Mouse (Mus musculus) heart, embryonic 13.5 days (tissue): ENCODE results near the gene Ahcyl2. TPM values are rescaled to one million over a fixed set of nuclear protein-coding genes. Genes with fewer than 3 reads are reported as not detected.
A peak's percentile ranks its signal among the peaks of the same experiment; 100 is the strongest.

ENCODE experiments used
- ATAC-seq: fragments of 200-750 bp; cut with Nextera tagmentation; 2 replicates; pipeline ENCODE4 v1.8.0; 2017; ENCODE audit warnings: moderate TSS enrichment; ENCODE audit not compliant: insufficient number of reproducible peaks, low FRiP score, low TSS enrichment; ENCODE audit errors: extremely low read depth
- H3K27ac ChIP-seq: fragments of 300-500 bp; sonication (generic); replicated peaks from 2 replicates; pipeline ENCODE4 v1.5.1; 2015; ENCODE audit warnings: moderate library complexity, mild to moderate bottlenecking, inconsistent platforms
- H3K27me3 ChIP-seq: fragments of 300-500 bp; sonication (generic); replicated peaks from 2 replicates; pipeline ENCODE4 v1.6.1; 2015; ENCODE audit warnings: mild to moderate bottlenecking, inconsistent platforms
- H3K36me3 ChIP-seq: fragments of 300-500 bp; sonication (generic); 2 replicates; pipeline ENCODE4 v1.6.1; 2015; ENCODE audit warnings: mild to moderate bottlenecking, inconsistent platforms
- H3K4me1 ChIP-seq: fragments of 300-500 bp; sonication (generic); 2 replicates; pipeline ENCODE4 v1.6.1; 2015; ENCODE audit warnings: inconsistent platforms
- H3K4me2 ChIP-seq: fragments of 300-500 bp; sonication (generic); 2 replicates; pipeline ENCODE4 v1.6.1; 2015; ENCODE audit warnings: inconsistent platforms, mild to moderate bottlenecking, moderate library complexity
- H3K4me3 ChIP-seq: fragments of 300-500 bp; sonication (generic); 2 replicates; pipeline ENCODE4 v1.5.1; 2015; ENCODE audit warnings: moderate library complexity, mild to moderate bottlenecking, inconsistent platforms
- H3K9ac ChIP-seq: fragments of 300-500 bp; sonication (generic); 2 replicates; pipeline ENCODE4 v1.6.1; 2015; ENCODE audit warnings: inconsistent platforms, mild to moderate bottlenecking, moderate library complexity
- H3K9me3 ChIP-seq: fragments of 300-500 bp; sonication (generic); 2 replicates; pipeline ENCODE4 v1.6.1; 2016; ENCODE audit warnings: inconsistent platforms
- WGBS: fragments of 180-500 bp; shearing (Covaris S2); methylation state at CpG from one replicate; pipeline ENCODE4 v1.1.7; 2015; ENCODE audit warnings: mixed read lengths; 5-methylcytosine and 5-hydroxymethylcytosine counted together
- polyA plus RNA-seq: library from polyadenylated mRNA; unstranded; fragments of >200 nt; fragmentation: Nextera tagmentation; extraction: Ambion mirVana; gene quantifications from 2 replicates; pipeline ENCODE4 v1.2.1, GENCODE M21; 2015

Ahcyl2 gene
- polyA plus RNA-seq = 7.0 TPM in 2 replicates

GRCm38 (mm10) chr6:29767813-29768660 lies at the start of gene Ahcyl2:
Gene Ahcyl2 (plus strand): TSS chr6:29768011.
- no peaks in the 10 kb centered on the region for H3K9me3 ChIP-seq
- peak; percentile 95 for ATAC-seq
- peak within 1 kb of the TSS; percentile 87 for H3K9ac ChIP-seq
- H3K4me1 ChIP-seq = peaks cover 18% of the 10 kb centered on the region
- H3K4me3 ChIP-seq = peak within 1 kb of the TSS; percentile 68
- WGBS = under 1% methylated on average over 48 of the region's 61 CpGs
- no peaks in the 10 kb centered on the region for H3K27me3 ChIP-seq
- H3K4me2 ChIP-seq = peak within 1 kb of the TSS; percentile 74
- H3K27ac ChIP-seq = peak within 1 kb of the TSS; percentile 93
- H3K36me3 ChIP-seq = no peaks in the 10 kb centered on the region

GRCm38 (mm10) chr6:29718894-29719329 lies 48.9 kb upstream of the Ahcyl2 start:
- 3% methylated on average over 15 of the region's 15 CpGs for WGBS
- no peaks in the 10 kb centered on the region for H3K36me3 ChIP-seq
- H3K4me1 ChIP-seq = peaks cover 18% of the 10 kb centered on the region
- H3K4me2 ChIP-seq = peak overlapping the region; percentile 80
- H3K9ac ChIP-seq = peak overlapping the region; percentile 74
- ATAC-seq = 0 out of 2 replicates have a peak, but pooled peaks have one; percentile 14
- no peak overlapping the region for H3K27ac ChIP-seq
- H3K4me3 ChIP-seq = peak overlapping the region; percentile 54
- peaks cover 40% of the 10 kb centered on the region for H3K27me3 ChIP-seq
- no peaks in the 10 kb centered on the region for H3K9me3 ChIP-seq

DNA sequence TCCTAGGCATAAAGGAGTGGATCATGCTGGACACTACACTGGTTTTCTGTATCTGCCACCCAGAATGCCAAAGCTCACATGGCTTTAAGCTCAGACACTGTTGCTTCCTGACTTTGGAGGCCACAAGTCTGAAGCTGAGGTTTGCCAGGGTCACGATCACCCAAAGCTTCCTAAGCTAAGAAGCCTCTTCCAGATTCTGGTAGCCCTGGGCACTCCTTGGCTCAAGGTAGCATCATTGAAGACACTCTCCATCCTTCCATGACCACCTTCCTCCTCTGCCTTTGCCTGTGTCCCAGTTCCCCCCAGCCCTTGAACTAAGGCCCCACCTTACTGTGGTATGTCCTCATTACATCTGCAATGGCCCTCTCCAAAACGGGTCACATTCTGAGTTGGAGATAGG lies 45.9 kb upstream of the Ahcyl2 start:
- H3K36me3 ChIP-seq = no peaks in the 10 kb centered on the region
- H3K27ac ChIP-seq = no peak overlapping the region
- H3K4me1 ChIP-seq = peaks cover 15% of the 10 kb centered on the region
- WGBS = 65% methylated on average over 2 of the region's 2 CpGs
- no peak overlapping the region for H3K9ac ChIP-seq
- H3K4me2 ChIP-seq = no peak overlapping the region
- no peak overlapping the region for H3K4me3 ChIP-seq
- H3K27me3 ChIP-seq = peaks cover 40% of the 10 kb centered on the region
- H3K9me3 ChIP-seq = no peaks in the 10 kb centered on the region
- no peak for ATAC-seq

DNA sequence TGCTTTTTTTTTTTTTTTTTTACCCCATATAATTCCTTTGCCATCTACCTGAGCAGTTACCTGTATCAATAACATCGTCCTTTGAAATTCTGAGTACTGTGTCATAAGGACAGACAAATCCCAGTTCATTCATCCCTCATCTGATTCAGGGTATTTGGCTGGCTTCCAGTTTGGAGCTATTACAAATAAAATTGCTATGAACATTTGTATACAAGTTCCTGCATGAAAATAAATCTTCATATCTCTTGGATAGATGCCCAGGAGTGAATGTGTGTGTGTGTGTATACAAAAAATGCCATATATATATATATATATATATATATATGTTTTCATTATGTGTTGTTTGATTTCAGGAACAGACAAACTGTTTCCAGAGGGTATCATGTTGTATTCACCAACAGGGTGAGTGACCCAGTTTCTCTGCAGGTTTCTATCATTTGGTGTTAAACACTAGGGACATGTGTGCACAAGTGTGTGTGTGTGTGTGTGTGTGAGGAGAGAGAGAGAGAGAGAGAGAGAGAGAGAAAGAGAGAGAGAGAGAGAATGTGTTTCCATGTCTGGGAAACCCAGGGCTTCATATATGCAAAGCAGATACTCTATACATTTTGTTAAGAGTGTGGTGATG lies 41.1 kb upstream of the Ahcyl2 start:
- no peak for ATAC-seq
- no peaks in the 10 kb centered on the region for H3K4me1 ChIP-seq
- no peaks in the 10 kb centered on the region for H3K36me3 ChIP-seq
- no peak overlapping the region for H3K9ac ChIP-seq
- H3K4me3 ChIP-seq = no peak overlapping the region
- no peak overlapping the region for H3K27ac ChIP-seq
- H3K27me3 ChIP-seq = peaks cover 7% of the 10 kb centered on the region; the same call in 1 of the 2 replicates
- WGBS = 62% methylated on average over 1 of the region's 1 CpGs
- H3K9me3 ChIP-seq = no peaks in the 10 kb centered on the region
- H3K4me2 ChIP-seq = no peak overlapping the region

DNA sequence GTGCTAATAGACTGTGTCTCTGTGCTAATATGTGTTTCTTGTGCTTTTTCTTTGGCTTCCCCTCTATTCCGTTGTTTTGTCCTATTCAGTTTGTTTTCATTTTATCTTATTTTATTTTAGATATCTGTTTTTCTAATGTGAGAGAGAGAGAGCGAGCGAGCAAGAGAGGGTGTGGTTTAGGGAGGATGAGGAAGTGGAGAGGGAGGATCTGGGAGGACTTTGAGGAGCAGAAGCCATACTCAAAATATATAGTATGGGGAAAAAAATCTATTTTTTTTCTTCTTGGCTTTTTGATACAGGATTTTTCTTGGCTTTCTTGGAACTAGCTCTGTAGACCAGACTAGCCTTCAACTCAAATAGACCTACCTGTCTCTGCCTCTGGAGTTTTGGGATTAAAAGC lies 39.8 kb upstream of the Ahcyl2 start:
- Histone ChIP-seq H3K36me3 (no peaks in the 10 kb centered on the region), H3K27ac (no peak overlapping the region), H3K9me3 (no peaks in the 10 kb centered on the region), H3K27me3 (no peaks in the 10 kb centered on the region), H3K4me2 (no peak overlapping the region), H3K9ac (no peak overlapping the region), H3K4me1 (no peaks in the 10 kb centered on the region), H3K4me3 (no peak overlapping the region)
- ATAC-seq = no peak
- 64% methylated on average over 3 of the region's 3 CpGs for WGBS

DNA sequence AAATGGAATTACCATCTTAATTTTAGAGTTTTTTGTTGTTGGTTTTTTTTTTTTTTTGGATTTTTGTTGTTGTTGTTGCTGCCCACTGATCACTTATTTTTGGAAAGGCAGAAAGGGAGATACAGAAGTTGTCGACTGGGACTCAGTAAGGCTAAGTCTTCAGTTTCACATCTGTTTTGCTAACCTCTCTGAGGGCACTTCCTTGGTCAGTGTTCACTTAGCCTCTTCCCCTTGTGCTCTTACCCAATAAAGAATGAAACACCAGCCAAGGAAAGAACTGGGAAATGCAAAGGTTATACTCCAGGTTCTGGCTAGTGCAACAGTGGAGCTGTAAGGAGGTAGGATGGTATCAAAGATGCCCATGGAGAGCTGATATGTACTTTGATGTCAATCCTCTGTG lies 38.3 kb upstream of the Ahcyl2 start:
- no peaks in the 10 kb centered on the region for H3K27me3 ChIP-seq
- H3K9me3 ChIP-seq = no peaks in the 10 kb centered on the region
- no peak overlapping the region for H3K4me3 ChIP-seq
- no peak for ATAC-seq
- H3K27ac ChIP-seq = no peak overlapping the region
- H3K9ac ChIP-seq = no peak overlapping the region
- H3K4me1 ChIP-seq = peaks cover 3% of the 10 kb centered on the region
- 59% methylated on average over 1 of the region's 1 CpGs for WGBS
- no peaks in the 10 kb centered on the region for H3K36me3 ChIP-seq
- no peak overlapping the region for H3K4me2 ChIP-seq

GRCm38 (mm10) chr6:29735336-29735688 lies 32.5 kb upstream of the Ahcyl2 start, which contains the start of gene Smo:
Gene Smo (plus strand): TSS chr6:29735503.
- H3K36me3 ChIP-seq = peaks cover 9% of the 10 kb centered on the region
- H3K27ac ChIP-seq = peak within 1 kb of the TSS; percentile 98
- peak within 1 kb of the TSS; percentile 96 for H3K9ac ChIP-seq
- H3K4me1 ChIP-seq = peaks cover 30% of the 10 kb centered on the region
- no peaks in the 10 kb centered on the region for H3K27me3 ChIP-seq
- under 1% methylated on average over 24 of the region's 30 CpGs for WGBS
- peak within 1 kb of the TSS; percentile 74 for H3K4me3 ChIP-seq
- peak; percentile 85 for ATAC-seq
- H3K9me3 ChIP-seq = no peaks in the 10 kb centered on the region
- H3K4me2 ChIP-seq = peak within 1 kb of the TSS; percentile 77

GRCm38 (mm10) chr6:29735689-29736451 lies 31.9 kb upstream of the Ahcyl2 start:
- Histone ChIP-seq H3K4me1 (peaks cover 30% of the 10 kb centered on the region), H3K27ac (peak overlapping the region; percentile 98), H3K9me3 (no peaks in the 10 kb centered on the region), H3K4me2 (peak overlapping the region; percentile 77), H3K9ac (peak overlapping the region; percentile 96), H3K27me3 (no peaks in the 10 kb centered on the region), H3K36me3 (peaks cover 9% of the 10 kb centered on the region), H3K4me3 (peak overlapping the region; percentile 74)
- peak; percentile 53; the same call in 1 of the 2 replicates for ATAC-seq
- WGBS = under 1% methylated on average over 69 of the region's 75 CpGs

DNA sequence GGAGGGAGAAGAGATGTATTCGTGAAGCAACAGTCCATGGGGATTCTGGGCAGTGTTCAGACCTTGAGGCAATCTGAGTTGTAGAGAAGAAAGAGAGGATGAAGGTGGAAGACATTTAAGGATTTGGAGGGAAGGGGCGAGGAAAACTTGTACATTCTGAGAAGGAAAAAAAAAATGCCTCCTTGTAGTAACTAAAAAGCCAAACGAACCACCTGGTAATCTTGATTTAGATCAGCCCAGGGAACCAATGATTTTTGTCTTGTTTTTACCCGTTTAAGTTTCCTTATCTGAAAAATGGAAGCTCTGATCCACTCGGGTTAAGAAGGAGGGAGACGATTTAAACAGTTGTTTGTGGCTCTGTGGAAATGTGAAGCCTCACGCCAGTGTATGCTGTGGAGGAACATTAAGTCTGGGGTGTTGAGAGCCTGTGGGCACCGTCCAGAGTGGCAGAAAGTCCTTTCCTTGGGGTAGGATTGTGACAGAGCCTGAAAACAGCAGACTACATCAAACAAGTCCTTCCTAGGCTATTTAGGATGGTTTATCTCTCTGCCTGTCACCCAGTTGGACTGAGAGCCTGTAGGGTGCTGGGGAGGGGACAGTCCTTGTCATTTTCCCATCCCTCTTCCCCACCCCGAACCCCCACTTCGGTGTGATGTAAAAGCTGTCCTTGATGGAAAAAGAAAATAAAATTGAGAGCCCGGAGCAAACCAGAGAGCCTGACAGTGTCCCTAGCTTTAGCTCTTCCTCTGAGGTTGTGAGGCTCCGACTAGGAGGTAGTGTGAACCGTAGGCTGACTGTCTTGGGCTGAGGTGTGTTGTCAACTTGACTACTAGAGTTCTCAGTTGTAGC lies 31.0 kb upstream of the Ahcyl2 start:
- ATAC-seq = no peak
- peak overlapping the region; percentile 77 for H3K4me2 ChIP-seq
- peak overlapping the region; percentile 74 for H3K4me3 ChIP-seq
- 10% methylated on average over 13 of the region's 13 CpGs for WGBS
- H3K9ac ChIP-seq = peak overlapping the region; percentile 96
- H3K4me1 ChIP-seq = peaks cover 30% of the 10 kb centered on the region
- peaks cover 9% of the 10 kb centered on the region for H3K36me3 ChIP-seq
- H3K27me3 ChIP-seq = no peaks in the 10 kb centered on the region
- peak overlapping the region; percentile 98 for H3K27ac ChIP-seq
- H3K9me3 ChIP-seq = no peaks in the 10 kb centered on the region

DNA sequence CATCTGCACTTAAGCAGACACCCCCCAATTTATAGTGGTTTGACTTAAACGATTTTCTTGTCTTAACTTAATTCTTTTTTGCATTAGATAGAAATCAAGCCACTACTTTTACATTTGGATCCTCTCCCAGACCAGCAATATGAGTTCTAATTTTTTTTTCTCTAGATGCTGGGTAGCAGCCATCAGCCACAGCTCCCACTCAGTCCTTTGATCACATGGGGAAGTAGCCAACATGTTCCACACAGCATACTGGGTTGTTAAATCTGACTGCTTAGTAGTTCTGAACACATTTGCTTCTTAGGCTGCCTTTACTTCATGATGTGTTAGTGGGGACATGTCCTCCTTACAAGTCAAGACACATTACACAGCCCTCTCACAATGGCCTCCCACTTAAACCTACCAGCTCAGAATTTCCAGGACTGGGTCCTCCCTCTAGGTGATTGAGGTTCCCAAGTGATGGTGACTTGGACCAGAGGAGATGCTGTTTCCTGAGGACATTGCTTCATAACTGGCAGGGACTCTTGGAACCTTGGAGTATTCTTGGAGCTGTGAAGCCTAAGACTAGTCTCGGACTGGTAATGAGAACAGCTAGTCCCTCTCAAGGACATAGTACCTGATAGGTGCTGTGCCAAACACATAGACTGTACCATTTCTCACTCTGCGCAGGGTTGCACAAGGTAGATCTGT lies 16.2 kb upstream of the Ahcyl2 start:
- peaks cover 4% of the 10 kb centered on the region; the same call in 1 of the 2 replicates for H3K4me1 ChIP-seq
- H3K27ac ChIP-seq = no peak overlapping the region
- peaks cover 44% of the 10 kb centered on the region for H3K36me3 ChIP-seq
- H3K27me3 ChIP-seq = no peaks in the 10 kb centered on the region
- WGBS = 83% methylated on average over 3 of the region's 3 CpGs
- H3K4me3 ChIP-seq = no peak overlapping the region
- peaks cover 9% of the 10 kb centered on the region for H3K9me3 ChIP-seq
- ATAC-seq = no peak
- no peak overlapping the region for H3K9ac ChIP-seq
- H3K4me2 ChIP-seq = no peak overlapping the region
